Mouse (Mus musculus): Measurements from ENCODE around the gene Fam83d. TPM values are rescaled to one million over a fixed set of nuclear protein-coding genes. Genes with fewer than 3 reads are reported as not detected.

Gene Fam83d
- total and polyA plus RNA-seq, 3 experiments, result 12.2 to 19.8 (median 15.5) TPM

- Histone ChIP-seq H3K36me3 (replicated peaks in 1 of 2; ENCODE audit: control insufficient read depth in 1 of 2, insufficient read depth in 1 of 2, low read length in 1 of 2) (peaks cover 50 to 83% of the 10 kb centered on the region in 2 experiments), H3K79me2 (replicated peaks; ENCODE audit: control insufficient read depth, extremely low read depth, insufficient read depth, poor library complexity, severe bottlenecking) (no peaks in the 10 kb centered on the region), H3K4me1 (ENCODE audit: control insufficient read depth in 1 of 2, insufficient read depth in 2 of 2) (peaks cover 5 to 39% of the 10 kb centered on the region in 2 experiments), H3K4me3 (replicated peaks in 1 of 3; ENCODE audit: low read depth in 2 of 3, low read length in 2 of 3, poor library complexity in 1 of 3) (no peak overlapping the region), H3K9me3 (replicated peaks; ENCODE audit: low read length) (no peaks in the 10 kb centered on the region), H3K9ac (ENCODE audit: insufficient read depth, low read depth) (no peak overlapping the region), H3K27me3 (replicated peaks) (no peaks in the 10 kb centered on the region), H3K27ac (ENCODE audit: insufficient read depth, low read depth) (0 out of 2 replicates have a peak overlapping the region, but pooled peaks have one; percentile 28), H3K4me2 (ENCODE audit: insufficient read depth, low read depth, poor library complexity, severe bottlenecking) (no peak overlapping the region)
- peak; percentile 50; the same call in 1 of the 2 replicates for TF ChIP-seq EP300 (IDR thresholded peaks at IDR 0.05; ENCODE audit: low read length)
- 0 out of 2 replicates have a peak, but pooled peaks have one; percentile 22 for TF ChIP-seq ETS1 (conservative IDR thresholded peaks at IDR 0.05; ENCODE audit: low read depth, low read length)
- peak; percentile 71; the same call in 1 of the 2 replicates for TF ChIP-seq IRF4 (IDR thresholded peaks at IDR 0.05; ENCODE audit: low read depth, low read length)
- TF ChIP-seq RCOR1 (conservative IDR thresholded peaks at IDR 0.05; ENCODE audit: low read depth, low read length), result no peak
- TF ChIP-seq BHLHE40 (IDR thresholded peaks at IDR 0.05; ENCODE audit: low read depth, low read length), result peak; percentile 39; the same call in 1 of the 2 replicates
- peak; percentile 34 for DNase-seq (ENCODE audit: extremely low read depth)
- in situ Hi-C loops (cut with MboI; ENCODE audit: low pct_ligation_motif_present, low pct_unique_long_range_greater_than_20kb, low sequenced_read_pairs) (no loop called here), dilution Hi-C loops (cut with MboI; ENCODE audit: extremely low pct_ligation_motif_present, extremely low pct_unique_long_range_greater_than_20kb, low sequenced_read_pairs) (no loop called here)
Observed at GRCm38 (mm10) chr2:158816239-158816638, 48.3 kb downstream of the Fam83d start.

GRCm38 (mm10) chr2:158817708-158818107, 49.8 kb downstream of the Fam83d start:
- Histone ChIP-seq H3K4me1 (ENCODE audit: control insufficient read depth in 1 of 2, insufficient read depth in 2 of 2) (peaks cover 5 to 39% of the 10 kb centered on the region in 2 experiments), H3K79me2 (replicated peaks; ENCODE audit: control insufficient read depth, extremely low read depth, insufficient read depth, poor library complexity, severe bottlenecking) (no peaks in the 10 kb centered on the region), H3K36me3 (replicated peaks in 1 of 2; ENCODE audit: control insufficient read depth in 1 of 2, insufficient read depth in 1 of 2, low read length in 1 of 2) (peaks cover 58 to 88% of the 10 kb centered on the region in 2 experiments), H3K4me3 (replicated peaks in 1 of 3; ENCODE audit: low read depth in 2 of 3, low read length in 2 of 3, poor library complexity in 1 of 3) (no peak overlapping the region), H3K4me2 (ENCODE audit: insufficient read depth, low read depth, poor library complexity, severe bottlenecking) (no peak overlapping the region), H3K9ac (ENCODE audit: insufficient read depth, low read depth) (no peak overlapping the region), H3K27me3 (replicated peaks) (no peaks in the 10 kb centered on the region), H3K27ac (ENCODE audit: insufficient read depth, low read depth) (no peak overlapping the region), H3K9me3 (replicated peaks; ENCODE audit: low read length) (no peaks in the 10 kb centered on the region)
- TF ChIP-seq PAX5 (IDR thresholded peaks at IDR 0.05; ENCODE audit: low read length) (no peak), JUND (conservative IDR thresholded peaks at IDR 0.05; ENCODE audit: low read depth, low read length) (no peak), MEF2A (IDR thresholded peaks at IDR 0.05; ENCODE audit: borderline replicate concordance, low read depth, low read length) (no peak), GABPA (IDR thresholded peaks at IDR 0.05; ENCODE audit: insufficient replicate concordance, low read depth, low read length) (no peak), BHLHE40 (IDR thresholded peaks at IDR 0.05; ENCODE audit: low read depth, low read length) (no peak), ETS1 (conservative IDR thresholded peaks at IDR 0.05; ENCODE audit: low read depth, low read length) (no peak), CHD2 (IDR thresholded peaks at IDR 0.05; ENCODE audit: low read length) (no peak), EP300 (IDR thresholded peaks at IDR 0.05; ENCODE audit: low read length) (no peak)
- in situ Hi-C loops (cut with MboI; ENCODE audit: low pct_ligation_motif_present, low pct_unique_long_range_greater_than_20kb, low sequenced_read_pairs), result no loop called here
- no peak for DNase-seq (ENCODE audit: extremely low read depth)
- dilution Hi-C loops (cut with MboI; ENCODE audit: extremely low pct_ligation_motif_present, extremely low pct_unique_long_range_greater_than_20kb, low sequenced_read_pairs), result no loop called here

GRCm38 (mm10) chr2:158828124-158828523, 60.2 kb downstream of the Fam83d start:
- no peak overlapping the region for H3K4me2 ChIP-seq (ENCODE audit: insufficient read depth, low read depth, poor library complexity, severe bottlenecking)
- in situ Hi-C loops (cut with MboI; ENCODE audit: low pct_ligation_motif_present, low pct_unique_long_range_greater_than_20kb, low sequenced_read_pairs) (no loop called here), dilution Hi-C loops (cut with MboI; ENCODE audit: extremely low pct_ligation_motif_present, extremely low pct_unique_long_range_greater_than_20kb, low sequenced_read_pairs) (no loop called here)
- peaks cover 62 to 94% of the 10 kb centered on the region in 2 experiments for H3K36me3 ChIP-seq (replicated peaks in 1 of 2; ENCODE audit: control insufficient read depth in 1 of 2, insufficient read depth in 1 of 2, low read length in 1 of 2)
- H3K9ac ChIP-seq (ENCODE audit: insufficient read depth, low read depth), result no peak overlapping the region
- DNase-seq (ENCODE audit: extremely low read depth), result no peak
- TF ChIP-seq CTCF (conservative IDR thresholded peaks at IDR 0.05 in 1 of 2, IDR thresholded peaks at IDR 0.05 in 1 of 2; ENCODE audit: low read depth in 2 of 2, low read length in 2 of 2) (peak in 1 of 2 experiments; percentile 57; a peak in 2 of 4 replicates), ZNF384 (IDR thresholded peaks at IDR 0.05; ENCODE audit: low read depth, low read length) (peak; percentile 15; the same call in 1 of the 2 replicates), RCOR1 (conservative IDR thresholded peaks at IDR 0.05; ENCODE audit: low read depth, low read length) (no peak), RAD21 (IDR thresholded peaks at IDR 0.05; ENCODE audit: low read depth, low read length) (peak; percentile 39), SMC3 (IDR thresholded peaks at IDR 0.05; ENCODE audit: low read depth, low read length) (peak; percentile 40), GABPA (IDR thresholded peaks at IDR 0.05; ENCODE audit: insufficient replicate concordance, low read depth, low read length) (no peak)
- H3K27ac ChIP-seq (ENCODE audit: insufficient read depth, low read depth), result no peak overlapping the region
- no peak overlapping the region for H3K4me3 ChIP-seq (replicated peaks in 1 of 3; ENCODE audit: low read depth in 2 of 3, low read length in 2 of 3, poor library complexity in 1 of 3)
- H3K79me2 ChIP-seq (replicated peaks; ENCODE audit: control insufficient read depth, extremely low read depth, insufficient read depth, poor library complexity, severe bottlenecking), result no peaks in the 10 kb centered on the region
- H3K9me3 ChIP-seq (replicated peaks; ENCODE audit: low read length), result no peaks in the 10 kb centered on the region
- no peaks in the 10 kb centered on the region for H3K27me3 ChIP-seq (replicated peaks)
- H3K4me1 ChIP-seq (ENCODE audit: control insufficient read depth in 1 of 2, insufficient read depth in 2 of 2), result no peaks in the 10 kb centered on the region

All from CH12.LX (cell line).